Mouse (Mus musculus) limb, embryonic 10.5 days (tissue): ENCODE results near the gene Foxp1. TPM values are rescaled to one million over a fixed set of nuclear protein-coding genes. Genes with fewer than 3 reads are reported as not detected.

ENCODE experiments used
- DNase-seq: peaks from one replicate; pipeline ENCODE4 v3.0.0-alpha.2; 2017; ENCODE audit warnings: low spot score
- H3K27ac ChIP-seq: fragments of 300-500 bp; sonication (generic); 2 replicates; pipeline ENCODE4 v1.5.1; 2016; ENCODE audit warnings: mild to moderate bottlenecking
- H3K27me3 ChIP-seq: fragments of 300-500 bp; sonication (generic); 2 replicates; pipeline ENCODE4 v1.6.1; 2016; ENCODE audit warnings: low read depth, mild to moderate bottlenecking; ENCODE audit not compliant: poor library complexity, severe bottlenecking
- H3K36me3 ChIP-seq: fragments of 300-500 bp; sonication (generic); 2 replicates; pipeline ENCODE4 v1.6.1; 2016; ENCODE audit warnings: mild to moderate bottlenecking, moderate library complexity
- H3K4me1 ChIP-seq: fragments of 300-500 bp; sonication (generic); 2 replicates; pipeline ENCODE4 v1.6.1; 2016
- H3K4me3 ChIP-seq: fragments of 300-500 bp; sonication (generic); 2 replicates; pipeline ENCODE4 v1.5.1; 2016; ENCODE audit warnings: mild to moderate bottlenecking, moderate library complexity
- H3K9me3 ChIP-seq: fragments of 300-500 bp; sonication (generic); replicated peaks from 2 replicates; pipeline ENCODE4 v1.6.1; 2016; ENCODE audit warnings: mild to moderate bottlenecking
- WGBS: fragments of 180-500 bp; shearing (Covaris S2); methylation state at CpG from one replicate; pipeline ENCODE4 v1.1.7; 2016; 5-methylcytosine and 5-hydroxymethylcytosine counted together
- polyA plus RNA-seq: library from polyadenylated mRNA; unstranded; fragments of >200 nt; fragmentation: Nextera tagmentation; extraction: Ambion mirVana; gene quantifications from 2 replicates; pipeline ENCODE4 v1.2.1, GENCODE M21; 2016

Foxp1 gene
- polyA plus RNA-seq, 1 experiment from 2014 or later: 47.3 TPM

- no peaks in the 10 kb centered on the region for H3K9me3 ChIP-seq
- no peaks in the 10 kb centered on the region for H3K4me1 ChIP-seq
- H3K36me3 ChIP-seq: peaks cover 18% of the 10 kb centered on the region
- H3K27me3 ChIP-seq: peaks cover 4% of the 10 kb centered on the region; the same call in 1 of the 2 replicates
- no peak for DNase-seq
- 95% methylated on average over 7 of the region's 7 CpGs for WGBS
- no peak overlapping the region for H3K27ac ChIP-seq
- no peak overlapping the region for H3K4me3 ChIP-seq
Measured at GRCm38 (mm10) chr6:98980432-98980831, 542.1 kb downstream of the Foxp1 start.

GRCm38 (mm10) chr6:98980001-98980400, 542.5 kb downstream of the Foxp1 start:
- DNase-seq: no peak
- peaks cover 4% of the 10 kb centered on the region; the same call in 1 of the 2 replicates for H3K27me3 ChIP-seq
- peaks cover 20% of the 10 kb centered on the region for H3K36me3 ChIP-seq
- H3K4me3 ChIP-seq: no peak overlapping the region
- no peaks in the 10 kb centered on the region for H3K4me1 ChIP-seq
- whole genome bisulfite sequencing: 96% methylated on average over 7 of the region's 7 CpGs
- no peak overlapping the region for H3K27ac ChIP-seq
- no peaks in the 10 kb centered on the region for H3K9me3 ChIP-seq

GRCm38 (mm10) chr6:98977806-98978205, 544.7 kb downstream of the Foxp1 start:
- WGBS: 88% methylated on average over 4 of the region's 4 CpGs
- no peaks in the 10 kb centered on the region for H3K9me3 ChIP-seq
- H3K4me1 ChIP-seq: no peaks in the 10 kb centered on the region
- H3K36me3 ChIP-seq: peaks cover 20% of the 10 kb centered on the region
- H3K4me3 ChIP-seq: no peak overlapping the region
- H3K27ac ChIP-seq: no peak overlapping the region
- DNase-seq: no peak
- peaks cover 4% of the 10 kb centered on the region; the same call in 1 of the 2 replicates for H3K27me3 ChIP-seq

- Histone ChIP-seq H3K4me3 (no peak overlapping the region), H3K4me1 (peaks cover 15% of the 10 kb centered on the region), H3K27ac (no peak overlapping the region), H3K27me3 (no peaks in the 10 kb centered on the region), H3K36me3 (peaks cover 20% of the 10 kb centered on the region), H3K9me3 (no peaks in the 10 kb centered on the region)
- WGBS: 96% methylated on average over 6 of the region's 6 CpGs
- no peak for DNase-seq
Measured at GRCm38 (mm10) chr6:98975918-98976317, 546.6 kb downstream of the Foxp1 start.

GRCm38 (mm10) chr6:98973433-98973832, 549.1 kb downstream of the Foxp1 start:
- H3K36me3 ChIP-seq: peaks cover 20% of the 10 kb centered on the region
- DNase-seq: no peak
- H3K4me1 ChIP-seq: peaks cover 22% of the 10 kb centered on the region
- no peak overlapping the region for H3K4me3 ChIP-seq
- WGBS: 83% methylated on average over 5 of the region's 5 CpGs
- no peaks in the 10 kb centered on the region for H3K9me3 ChIP-seq
- H3K27me3 ChIP-seq: no peaks in the 10 kb centered on the region
- peak overlapping the region; percentile 44; the same call in 1 of the 2 replicates for H3K27ac ChIP-seq

- no peak overlapping the region for H3K4me3 ChIP-seq
- H3K27ac ChIP-seq: peak overlapping the region; percentile 44; the same call in 1 of the 2 replicates
- H3K9me3 ChIP-seq: no peaks in the 10 kb centered on the region
- H3K4me1 ChIP-seq: peaks cover 22% of the 10 kb centered on the region
- no peak for DNase-seq
- 62% methylated on average over 7 of the region's 7 CpGs for WGBS
- H3K27me3 ChIP-seq: no peaks in the 10 kb centered on the region
- H3K36me3 ChIP-seq: peaks cover 13% of the 10 kb centered on the region
Measured at GRCm38 (mm10) chr6:98972404-98972803, 550.1 kb downstream of the Foxp1 start.

- Histone ChIP-seq H3K9me3 (no peaks in the 10 kb centered on the region), H3K27ac (no peak overlapping the region), H3K4me3 (no peak overlapping the region), H3K27me3 (no peaks in the 10 kb centered on the region), H3K36me3 (no peaks in the 10 kb centered on the region), H3K4me1 (peaks cover 5% of the 10 kb centered on the region; the same call in 1 of the 2 replicates)
- WGBS: 95% methylated on average over 6 of the region's 6 CpGs
- DNase-seq: no peak
Measured at GRCm38 (mm10) chr6:98959333-98959732, 563.2 kb downstream of the Foxp1 start.

GRCm38 (mm10) chr6:98956522-98957169, 565.9 kb downstream of the Foxp1 start:
- Histone ChIP-seq H3K9me3 (no peaks in the 10 kb centered on the region), H3K27ac (no peak overlapping the region), H3K4me1 (peaks cover 5% of the 10 kb centered on the region; the same call in 1 of the 2 replicates), H3K27me3 (no peaks in the 10 kb centered on the region), H3K4me3 (no peak overlapping the region), H3K36me3 (peaks cover 7% of the 10 kb centered on the region)
- DNase-seq: no peak
- 86% methylated on average over 9 of the region's 9 CpGs for WGBS

- Histone ChIP-seq H3K4me1 (peaks cover 9% of the 10 kb centered on the region), H3K4me3 (no peak overlapping the region), H3K27ac (no peak overlapping the region), H3K9me3 (no peaks in the 10 kb centered on the region), H3K27me3 (no peaks in the 10 kb centered on the region), H3K36me3 (peaks cover 7% of the 10 kb centered on the region)
- no peak for DNase-seq
- WGBS: 89% methylated on average over 6 of the region's 6 CpGs
Measured at GRCm38 (mm10) chr6:98955706-98956105, 566.8 kb downstream of the Foxp1 start.

GRCm38 (mm10) chr6:98954439-98954838, 568.1 kb downstream of the Foxp1 start:
- Histone ChIP-seq H3K9me3 (no peaks in the 10 kb centered on the region), H3K27me3 (no peaks in the 10 kb centered on the region), H3K27ac (no peak overlapping the region), H3K4me1 (peaks cover 18% of the 10 kb centered on the region), H3K4me3 (no peak overlapping the region), H3K36me3 (peaks cover 7% of the 10 kb centered on the region)
- WGBS: 91% methylated on average over 5 of the region's 5 CpGs
- DNase-seq: no peak

GRCm38 (mm10) chr6:98949703-98950191, 572.8 kb downstream of the Foxp1 start:
- Histone ChIP-seq H3K4me1 (peaks cover 37% of the 10 kb centered on the region), H3K27me3 (no peaks in the 10 kb centered on the region), H3K36me3 (peaks cover 7% of the 10 kb centered on the region), H3K4me3 (no peak overlapping the region), H3K9me3 (no peaks in the 10 kb centered on the region), H3K27ac (peak overlapping the region; percentile 61; the same call in 1 of the 2 replicates)
- DNase-seq: no peak
- 37% methylated on average over 6 of the region's 6 CpGs for WGBS

GRCm38 (mm10) chr6:98949286-98949685, 573.2 kb downstream of the Foxp1 start:
- Histone ChIP-seq H3K4me3 (no peak overlapping the region), H3K4me1 (peaks cover 39% of the 10 kb centered on the region), H3K9me3 (no peaks in the 10 kb centered on the region), H3K36me3 (peaks cover 7% of the 10 kb centered on the region), H3K27ac (peak overlapping the region; percentile 61; the same call in 1 of the 2 replicates), H3K27me3 (no peaks in the 10 kb centered on the region)
- DNase-seq: no peak
- 80% methylated on average over 7 of the region's 7 CpGs for WGBS
